Mouse (Mus musculus) thymus, postnatal 4 days (tissue): Measurements from ENCODE around the gene Brd2.

Source experiments
- DNase-seq: peaks from one replicate; pipeline ENCODE4 v3.0.0; 2021

The Brd2 gene

DNA sequence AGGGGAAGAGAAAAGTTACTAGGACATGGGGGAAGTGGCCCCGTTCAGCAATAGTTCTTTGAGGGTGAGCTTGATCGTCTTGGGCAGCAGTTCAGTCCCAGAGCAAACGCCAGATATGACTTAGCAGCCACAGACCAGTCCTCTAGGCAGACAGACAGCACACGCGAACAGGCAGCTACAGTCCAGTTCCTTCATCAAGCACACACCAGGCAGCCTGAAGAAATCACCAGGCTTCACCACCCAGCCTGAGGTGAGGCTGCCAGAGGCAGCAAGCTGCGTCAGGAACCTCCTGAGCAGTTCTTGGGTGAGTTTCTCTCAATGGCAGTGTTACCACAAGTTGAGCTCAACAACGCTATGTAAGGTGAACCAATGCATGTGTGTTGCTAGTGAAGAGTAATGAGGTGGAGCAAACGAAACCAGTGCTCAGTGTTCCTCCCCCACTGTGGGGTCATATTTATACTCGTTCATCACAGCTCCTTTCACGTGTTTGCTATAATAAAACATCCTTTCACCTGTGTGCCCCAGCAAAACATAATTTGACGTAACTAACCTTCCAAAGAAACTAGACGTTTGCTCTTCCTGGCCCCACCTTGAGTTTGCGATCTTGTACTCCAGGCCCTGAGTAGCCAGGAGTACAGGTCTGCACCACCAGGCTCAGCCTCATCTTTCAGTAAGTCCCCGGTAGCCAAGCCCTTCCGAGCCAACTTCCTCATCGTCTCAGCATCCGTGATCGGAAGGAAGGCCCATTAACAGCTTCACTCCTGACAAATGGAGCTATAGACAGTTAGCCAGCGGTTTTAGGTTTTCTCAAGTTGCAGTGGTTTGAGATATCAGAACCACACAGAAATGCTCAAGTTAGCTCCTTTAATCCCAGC is 7.9 kb upstream of the Brd2 start:
- DNase-seq: peak; percentile 44

DNA sequence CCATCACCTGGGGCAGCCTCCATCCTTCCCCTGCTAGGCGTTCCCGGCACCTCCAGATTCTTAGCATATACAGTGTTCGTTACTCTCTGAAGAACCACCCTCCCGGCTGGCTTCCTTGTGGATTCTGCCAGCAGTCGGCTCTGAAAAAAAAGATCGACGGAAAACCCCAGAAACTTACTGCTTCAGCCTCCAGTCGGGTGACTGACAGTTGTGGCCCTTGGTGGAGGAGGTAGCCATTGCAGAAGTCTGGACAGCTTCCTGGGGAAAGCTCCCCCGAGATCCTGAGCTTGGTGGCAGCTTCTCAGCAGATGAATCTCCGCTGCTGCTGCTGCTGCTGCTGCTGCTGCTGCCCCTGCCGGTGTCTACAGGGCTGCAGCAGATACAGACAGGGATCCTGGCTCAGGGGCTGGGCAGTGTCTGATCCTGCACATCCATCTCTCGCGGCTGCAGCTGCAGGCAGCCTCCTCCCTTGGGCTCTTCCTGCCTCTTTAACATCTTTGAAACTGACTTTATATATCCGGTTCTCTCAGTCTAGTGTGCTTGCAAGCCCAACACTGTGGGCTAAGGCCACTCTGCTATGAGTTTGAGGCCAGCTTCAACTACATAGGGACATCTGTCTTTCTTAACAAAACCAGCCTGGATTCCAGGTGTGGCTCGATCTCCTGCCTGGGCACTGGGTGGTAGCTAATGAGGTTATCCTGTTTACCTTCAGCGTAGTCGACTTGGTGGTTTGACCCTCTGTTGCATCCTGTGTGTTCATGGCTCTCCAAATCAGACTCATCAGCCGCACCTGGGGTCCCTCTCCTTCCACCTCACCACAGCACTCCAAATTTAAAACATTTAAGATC is 6.7 kb upstream of the Brd2 start:
- peak; percentile 71 for DNase-seq

DNA sequence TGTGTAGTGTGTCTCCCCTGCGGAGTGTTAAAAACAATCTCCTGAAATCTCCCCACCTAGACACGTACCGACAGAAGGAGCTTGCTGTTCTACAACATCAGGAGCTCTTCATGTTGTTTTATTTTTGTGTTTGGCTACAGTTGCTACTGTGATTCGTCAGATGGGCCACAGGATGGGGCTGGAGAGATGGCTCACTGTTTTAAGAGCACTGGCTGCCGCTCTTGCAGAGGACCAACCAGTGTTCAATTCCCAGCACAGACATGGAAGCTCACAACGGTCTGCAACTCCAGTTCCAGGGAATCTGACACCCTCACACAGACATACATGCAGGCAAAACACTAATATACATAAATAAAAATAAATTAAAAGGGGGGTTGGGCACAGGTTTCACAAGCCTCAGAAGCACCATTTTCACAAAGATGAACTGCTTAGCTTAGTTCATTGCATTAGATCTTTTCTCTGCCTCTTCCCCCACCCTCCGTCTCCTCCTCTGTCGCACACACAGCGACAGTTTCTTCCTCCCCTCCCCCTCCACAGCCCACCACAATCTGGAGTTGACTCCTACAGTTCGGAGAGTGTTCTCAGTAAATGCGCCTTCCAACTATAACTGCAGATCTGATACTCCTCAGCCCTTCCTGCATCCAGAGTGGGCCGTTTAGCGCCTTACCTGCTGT is 6.0 kb upstream of the Brd2 start:
- peak; percentile 65 for DNase-seq

DNA sequence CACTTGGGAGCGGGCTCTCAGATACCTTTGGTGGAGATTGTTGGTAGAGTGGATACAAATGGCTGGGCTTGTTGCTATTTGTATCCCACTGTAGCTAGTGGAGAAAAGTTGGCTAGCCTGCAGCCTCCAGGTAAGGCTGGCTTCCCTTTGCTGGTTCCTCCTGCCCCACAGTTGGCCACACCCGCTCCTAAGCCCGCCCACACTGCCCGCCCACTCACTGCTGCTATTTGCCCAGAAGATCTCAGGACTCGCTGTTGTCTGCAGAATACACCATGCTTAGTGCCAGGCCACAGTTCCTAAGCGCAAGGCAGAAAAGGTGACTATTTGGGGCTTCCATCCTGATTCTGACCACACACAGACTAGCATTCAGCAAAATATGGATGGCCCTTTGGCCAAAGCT is 5.0 kb upstream of the Brd2 start:
- peak; percentile 65 for DNase-seq

DNA sequence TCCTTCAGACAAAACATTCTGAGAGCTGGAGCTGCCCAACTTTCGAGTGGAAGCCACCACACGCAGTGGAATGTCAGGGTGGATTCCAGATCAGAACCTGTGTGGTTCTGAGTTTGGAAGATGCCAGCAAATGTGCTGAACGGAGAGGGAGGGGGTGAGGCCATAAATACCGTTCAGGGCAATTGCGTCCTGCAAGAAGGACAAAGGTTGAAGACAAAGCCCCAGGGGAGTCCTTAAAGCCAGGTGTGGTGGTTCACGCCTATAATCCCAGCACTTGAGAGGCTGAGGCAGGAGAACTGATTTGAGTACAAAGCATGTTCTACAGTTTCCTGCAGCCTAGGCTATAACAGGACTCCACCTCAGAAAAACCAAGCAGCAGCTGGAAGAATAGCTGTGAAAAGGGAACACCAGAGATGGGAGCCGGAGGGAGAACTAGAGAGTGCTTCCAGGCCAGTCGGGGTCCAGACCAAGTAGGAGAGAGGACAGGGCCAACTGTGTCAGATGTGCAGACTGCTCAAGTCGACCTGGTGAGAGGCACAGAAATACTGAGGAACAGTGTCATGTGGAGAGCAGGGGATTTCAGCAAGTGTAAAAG is 4.5 kb upstream of the Brd2 start:
- DNase-seq: no peak

DNA sequence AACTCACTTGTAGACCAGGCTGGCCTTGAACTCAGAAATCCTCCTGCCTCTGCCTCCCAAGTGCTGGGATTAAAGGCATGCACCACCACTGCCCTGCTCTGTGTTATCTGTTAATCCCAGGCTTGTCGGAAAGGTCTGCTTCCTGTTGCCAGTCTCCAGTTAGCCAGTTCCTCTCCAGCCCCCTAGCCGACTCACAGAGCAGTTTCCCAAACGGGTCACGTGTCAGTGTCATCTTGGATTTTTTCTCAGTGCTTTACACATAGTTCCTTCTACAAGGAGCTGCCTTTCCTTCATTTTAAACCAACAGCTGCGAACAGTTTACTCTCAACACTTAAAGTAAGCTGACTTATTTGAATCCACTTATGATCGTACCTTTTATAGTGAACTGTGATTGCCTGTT is 2.2 kb upstream of the Brd2 start:
- DNase-seq: no peak

DNA sequence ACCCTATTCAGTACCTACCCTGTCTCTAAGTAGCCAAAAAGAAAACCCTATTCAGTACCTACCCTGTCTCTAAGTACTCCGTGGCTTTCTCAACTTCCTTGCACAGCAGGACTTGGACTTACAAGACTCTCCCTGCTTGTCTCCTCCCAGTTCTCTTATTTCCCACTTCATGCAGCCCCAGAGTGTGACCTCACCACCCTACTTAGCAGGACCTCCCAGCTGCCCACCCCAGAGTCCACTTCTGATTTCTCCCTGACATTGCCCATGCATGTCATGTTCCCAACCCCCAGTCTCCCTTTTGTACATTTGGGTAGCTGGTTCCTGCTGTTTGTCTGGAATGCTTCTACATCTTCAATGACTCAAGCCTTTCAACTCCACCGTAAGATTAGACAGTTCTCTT is 1.1 kb upstream of the Brd2 start:
- DNase-seq: no peak

DNA sequence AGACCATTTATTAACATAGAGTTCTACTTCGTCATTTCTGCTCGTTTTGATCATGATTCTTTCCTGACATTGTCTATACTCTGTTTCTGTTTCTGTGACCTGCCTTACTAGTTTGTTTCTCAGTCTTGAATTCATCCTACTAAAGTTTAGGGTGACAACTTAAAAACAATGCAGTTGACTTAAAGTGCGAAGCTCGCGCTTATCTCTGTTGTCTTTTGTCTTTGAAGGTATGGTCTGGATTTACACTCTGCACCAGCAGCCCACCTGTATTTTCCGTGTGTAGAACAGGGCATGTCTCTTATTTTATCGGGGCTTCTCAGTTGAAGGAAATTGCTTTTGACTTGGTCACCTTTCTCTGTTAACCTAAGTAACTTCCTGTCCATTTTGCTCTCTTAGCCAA is 677 bp upstream of the Brd2 start:
- no peak for DNase-seq

DNA sequence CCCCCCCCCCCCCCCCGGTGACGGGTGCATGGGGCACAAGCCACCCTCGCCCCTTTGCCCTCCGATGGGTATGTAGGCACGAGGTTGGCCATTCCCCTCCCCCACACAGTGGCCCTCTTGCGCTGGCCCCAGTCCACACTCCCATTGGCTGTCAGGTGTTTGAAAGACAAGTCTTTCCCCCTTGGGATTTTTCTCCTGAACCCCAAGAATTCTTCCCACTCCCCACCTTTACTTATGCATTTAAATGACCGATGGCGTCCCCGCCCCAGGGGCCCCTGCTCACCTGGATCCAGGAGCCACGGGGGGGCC is 601 bp downstream of the Brd2 start:
- DNase-seq: peak; percentile 74

DNA sequence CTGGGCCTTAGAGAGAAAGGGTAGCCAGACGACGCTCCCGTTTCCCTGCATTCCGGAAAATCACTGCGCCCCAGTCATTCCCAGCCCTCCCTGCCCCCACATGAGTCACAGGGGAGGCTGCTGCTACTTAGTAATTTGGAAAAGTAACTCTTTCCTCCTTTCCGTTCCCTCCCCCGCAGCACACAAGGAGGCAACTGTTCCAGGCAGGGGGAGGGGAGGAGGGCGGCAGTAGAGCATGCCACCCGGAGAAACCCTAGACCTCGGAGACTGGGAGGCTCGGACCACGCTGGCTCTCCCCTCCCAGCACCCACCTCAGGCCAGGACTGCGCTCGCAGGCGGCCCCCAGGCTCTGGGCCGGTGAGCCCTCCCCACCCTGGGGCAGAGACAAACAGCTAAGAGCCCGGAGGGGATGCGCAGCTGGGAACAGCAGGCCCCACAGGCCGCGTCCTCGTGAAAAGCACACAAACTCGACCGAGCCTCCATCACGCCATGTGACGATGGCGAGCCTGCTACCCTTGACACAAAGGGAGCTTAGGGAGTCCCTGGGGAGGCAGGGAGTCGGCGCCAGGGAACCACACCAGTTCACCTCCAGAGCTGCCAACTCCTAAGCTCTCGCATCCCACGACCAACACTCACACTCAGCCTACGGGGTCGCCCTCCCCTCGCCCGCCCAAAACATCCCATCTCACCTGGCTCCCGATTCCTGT is 1.1 kb downstream of the Brd2 start:
- peak; percentile 70 for DNase-seq

DNA sequence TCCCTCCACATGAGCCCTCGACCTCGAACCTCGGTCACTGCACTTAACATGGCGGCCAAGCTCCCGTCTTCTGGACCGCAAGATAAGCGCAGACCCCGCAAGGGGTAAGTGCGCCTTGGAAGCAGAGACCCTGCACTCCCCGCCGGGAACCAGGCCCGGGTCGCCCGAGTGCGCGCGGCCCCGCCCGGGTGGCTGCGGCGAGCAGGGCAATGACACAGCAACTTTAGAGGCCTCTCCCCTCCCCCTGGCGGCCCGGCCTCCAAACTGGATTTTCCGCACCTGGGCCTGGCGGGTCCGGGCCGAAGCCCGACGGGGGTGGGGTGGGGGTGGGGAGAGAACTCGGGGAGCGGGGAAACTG is 1.6 kb downstream of the Brd2 start:
- peak; percentile 91 for DNase-seq

DNA sequence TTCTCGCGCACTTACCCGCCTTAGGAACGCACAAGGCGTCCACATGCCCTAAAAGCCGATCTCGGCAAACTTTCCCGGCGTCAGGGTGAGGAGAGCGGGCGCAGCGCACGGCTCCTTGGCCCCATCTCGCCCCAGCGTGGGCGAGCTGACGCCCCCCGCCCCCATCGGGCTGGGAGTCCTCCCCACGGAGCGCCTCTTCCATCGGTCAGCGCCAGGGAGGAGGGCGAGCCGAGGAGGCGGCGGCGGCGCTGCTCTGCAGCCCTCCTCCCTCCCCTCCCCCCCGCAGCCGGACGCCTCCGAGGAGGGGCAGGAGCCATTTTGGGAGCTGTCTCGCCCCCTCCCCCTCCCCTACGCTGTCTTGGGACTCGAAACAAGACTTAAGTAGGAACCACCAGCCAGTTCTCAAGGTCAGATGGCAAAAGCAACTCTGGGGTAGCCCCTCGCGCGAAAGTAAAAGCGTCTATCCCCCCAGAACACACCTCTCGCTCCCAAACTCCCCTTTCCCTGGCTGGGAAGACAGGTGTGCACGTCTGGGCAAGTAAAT is 2.2 kb downstream of the Brd2 start:
- peak; percentile 87 for DNase-seq

DNA sequence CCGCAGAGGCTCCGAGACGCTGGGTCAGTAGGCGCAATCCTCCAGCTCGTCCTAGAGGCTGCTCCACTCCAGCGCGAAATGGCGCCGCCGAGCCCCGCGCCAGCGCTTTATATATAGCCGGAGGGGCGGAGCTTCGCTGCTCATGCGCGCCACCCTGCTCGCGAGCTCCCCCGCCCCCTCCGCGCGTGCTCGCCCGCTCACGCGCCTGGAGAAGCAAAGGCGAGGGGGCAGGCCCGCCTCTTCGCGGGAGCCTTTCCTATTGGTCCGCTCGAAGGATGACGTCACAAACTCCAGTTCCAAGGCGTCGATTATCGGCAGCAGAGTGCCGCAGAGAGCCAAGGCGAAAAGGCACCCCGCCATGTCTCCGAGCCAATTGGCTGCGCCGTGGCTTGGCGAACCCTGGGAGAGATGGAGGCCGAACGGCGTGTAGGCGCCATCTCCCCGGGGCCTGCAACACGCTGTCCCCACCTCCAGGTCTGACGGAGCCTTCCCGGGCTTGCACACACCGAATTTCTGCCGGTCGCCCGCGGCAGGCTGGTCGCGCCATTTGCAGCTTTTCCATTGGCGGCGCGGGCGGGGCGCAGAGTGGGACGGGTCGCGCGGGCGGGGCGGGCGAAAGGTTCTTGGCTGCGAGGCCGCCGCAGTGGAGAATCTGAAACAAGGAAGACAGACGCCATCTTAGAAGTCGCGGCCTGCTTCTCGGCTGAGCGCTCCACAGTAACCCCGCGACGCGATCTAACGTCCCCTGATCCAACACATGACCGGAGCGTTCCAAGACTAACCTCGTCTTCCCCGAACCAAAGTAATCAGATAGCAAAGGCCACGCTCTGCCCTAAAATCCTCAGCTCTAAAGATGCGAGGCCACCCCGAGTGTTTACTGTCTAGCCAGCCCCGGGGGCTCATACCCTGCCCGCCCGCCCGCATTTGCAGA is 2.9 kb downstream of the Brd2 start, which contains the start of gene H2-DMa:
Gene H2-DMa, plus strand, starts transcription at position 293 of the 931 bp plus-strand sequence.
- peak; percentile 99 for DNase-seq

DNA sequence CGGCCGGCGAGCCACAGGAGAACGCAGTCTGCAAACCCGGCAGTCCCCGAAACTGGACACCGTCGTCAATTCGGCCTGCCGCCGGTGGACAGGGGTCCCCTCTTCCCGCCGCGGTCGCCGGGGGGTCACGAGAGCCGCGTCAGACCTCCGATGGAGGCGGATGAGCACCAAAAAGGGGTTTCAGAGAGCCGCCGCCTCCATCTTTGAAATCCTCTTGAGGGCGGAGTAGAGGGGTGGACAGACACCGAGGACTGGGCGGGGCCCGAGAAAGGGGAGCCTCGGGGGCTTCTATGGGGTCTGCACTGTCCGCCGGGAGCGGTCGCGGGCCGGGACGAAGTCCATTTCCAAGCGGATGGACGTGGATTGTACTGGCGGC is 3.6 kb downstream of the Brd2 start:
- DNase-seq: no peak

DNA sequence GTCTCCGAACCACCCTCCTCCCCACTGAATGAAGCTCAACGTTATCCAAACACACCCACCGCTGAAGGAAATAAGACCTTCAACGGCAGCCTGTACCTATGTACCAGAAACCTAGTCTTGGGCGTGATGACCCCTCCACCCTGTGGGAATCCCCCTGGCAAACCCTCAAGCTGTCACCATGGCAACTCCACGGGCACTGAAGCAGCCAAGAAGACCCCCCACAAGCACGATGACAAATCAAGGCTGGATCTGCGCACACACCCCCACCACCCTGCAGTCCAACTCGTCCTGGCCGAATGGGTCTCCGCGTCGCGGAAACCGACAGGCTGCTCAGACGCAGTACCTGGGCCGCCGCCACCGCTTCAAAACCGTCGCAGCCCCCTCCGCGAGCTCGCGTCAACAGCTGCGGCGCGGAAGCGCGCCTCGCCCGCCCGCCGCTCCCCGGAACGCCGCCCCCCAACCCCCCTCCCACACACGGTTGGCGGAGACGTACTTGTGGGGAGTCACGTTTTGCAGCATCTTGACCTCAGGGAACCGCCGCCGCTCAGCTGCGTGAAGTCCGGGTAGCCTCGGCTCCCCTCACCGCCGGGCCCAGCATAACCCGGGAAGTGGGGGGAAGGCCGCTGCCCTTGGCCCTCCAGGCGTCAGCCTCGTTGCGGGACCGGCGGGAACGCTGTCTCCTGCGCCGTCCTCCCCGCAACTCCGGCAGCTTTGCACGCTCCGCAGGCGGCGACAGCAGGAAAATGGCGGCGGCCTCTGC is 4.1 kb downstream of the Brd2 start:
- DNase-seq: peak; percentile 85

DNA sequence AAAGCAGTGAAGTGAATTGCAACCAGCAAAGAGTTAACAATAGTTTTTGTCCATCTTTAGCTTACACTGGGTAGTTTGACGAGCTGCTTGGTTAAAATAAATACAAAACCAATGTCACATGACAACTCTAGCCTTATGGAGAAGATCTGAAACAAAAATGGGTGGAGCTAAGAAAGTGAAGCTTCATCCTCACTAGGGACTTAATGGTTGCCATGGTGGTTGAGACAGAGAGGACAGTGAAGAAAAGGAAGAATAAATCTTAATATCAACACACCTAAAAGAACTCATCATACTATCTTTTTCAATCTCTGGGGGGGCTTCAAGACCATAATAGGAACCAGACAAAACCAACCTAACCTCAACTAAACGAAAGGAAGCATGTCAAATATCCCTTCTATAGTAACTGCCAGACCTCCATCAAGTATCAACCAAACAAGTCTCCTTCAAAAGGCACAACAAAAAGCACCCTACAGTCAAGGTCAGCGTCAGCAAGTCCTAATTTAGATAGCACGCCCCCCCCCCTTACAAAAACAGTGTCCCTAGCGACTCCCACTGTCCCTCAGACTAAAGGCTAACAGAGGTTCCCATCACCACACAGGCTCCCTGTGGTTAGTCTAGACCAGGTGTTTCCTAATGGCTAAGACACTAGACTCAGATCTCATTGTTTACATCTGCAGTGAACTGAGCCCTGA is 4.9 kb downstream of the Brd2 start:
- no peak for DNase-seq

DNA sequence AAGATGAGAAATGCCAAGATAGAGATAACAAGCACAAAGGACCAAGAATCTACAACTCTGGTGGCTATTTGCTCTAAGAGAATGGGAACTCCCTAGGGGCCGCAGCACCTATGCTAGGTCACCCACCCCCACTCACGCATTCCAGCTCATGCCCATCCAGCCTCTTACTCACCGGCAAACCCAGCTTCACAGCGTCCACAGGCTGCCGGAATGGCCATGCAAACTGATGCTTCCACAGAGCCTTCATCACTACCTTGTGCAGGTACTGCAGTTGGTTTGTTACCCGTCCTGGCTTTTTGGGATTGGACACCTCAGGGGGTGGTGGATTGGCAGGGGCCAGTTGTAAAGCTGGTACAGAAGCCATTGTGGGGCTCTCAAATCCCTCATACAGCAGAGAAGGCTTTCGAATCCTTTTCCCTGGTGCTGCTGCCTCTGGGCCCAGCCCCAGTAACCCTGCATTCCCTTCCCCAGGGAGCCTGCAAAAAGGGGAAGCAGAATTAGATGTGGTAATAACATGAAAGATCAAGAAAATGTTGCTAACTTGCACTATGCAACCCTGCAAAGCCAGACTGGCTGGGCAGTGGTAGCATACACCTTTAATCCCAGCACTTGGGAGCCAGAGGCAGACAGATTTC is 5.6 kb downstream of the Brd2 start:
- no peak for DNase-seq

DNA sequence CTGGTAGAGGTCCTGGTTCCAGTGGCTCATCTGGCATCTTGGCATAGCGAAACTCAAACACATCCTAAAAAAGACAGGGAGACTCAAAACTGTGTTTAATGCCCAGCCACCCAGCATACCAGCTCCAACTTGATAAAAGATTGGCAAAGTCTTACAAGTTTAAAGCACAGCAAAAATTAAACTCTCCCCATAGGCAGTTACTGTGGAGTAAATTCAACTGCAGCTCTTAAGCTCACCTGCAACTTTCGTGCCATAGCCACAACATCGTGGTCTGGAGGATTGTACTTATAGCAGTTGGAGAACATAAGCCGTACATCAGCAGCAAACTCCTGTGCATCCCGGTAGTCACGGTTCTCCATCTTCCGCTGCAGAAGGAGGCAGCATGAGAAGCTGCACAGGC is 8.3 kb downstream of the Brd2 start:
- no peak for DNase-seq

DNA sequence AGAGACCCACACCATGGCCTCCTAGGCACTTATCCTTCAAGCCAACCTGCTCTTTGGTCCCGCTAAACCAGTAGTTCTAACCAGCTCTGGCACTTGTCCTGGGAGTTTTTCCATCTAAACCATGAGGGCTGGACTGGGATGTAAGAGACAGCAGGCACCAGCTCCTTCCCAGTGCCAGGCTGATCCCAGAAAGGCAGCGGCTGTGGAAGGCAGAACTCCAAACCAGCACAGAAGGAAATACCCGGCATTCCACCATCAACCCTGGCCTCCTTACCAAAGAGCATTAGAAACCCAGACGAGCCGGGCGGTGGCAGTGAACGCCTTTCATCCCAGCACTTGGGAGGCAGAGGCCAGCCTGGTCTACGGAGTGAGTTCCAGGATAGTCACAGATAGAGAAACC is 12.1 kb downstream of the Brd2 start:
- no peak for DNase-seq
